Mouse (Mus musculus): ENCODE results near the gene Strip2.

Gene Strip2

GRCm38 (mm10) chr6:29916530-29917382 is at the start of gene Strip2:
TSS of gene Strip2 (plus strand) at chr6:29917012.
- DNase-seq, result peak; percentile 99

- no peak for DNase-seq
Measured at GRCm38 (mm10) chr6:29868341-29868895, 48.4 kb upstream of the Strip2 start.

GRCm38 (mm10) chr6:29873654-29874053 is 43.2 kb upstream of the Strip2 start:
- DNase-seq, result no peak

- peak in 1 of 2 experiments; percentile 11 for DNase-seq
Measured at GRCm38 (mm10) chr6:29875576-29875975, 41.2 kb upstream of the Strip2 start.

- DNase-seq, result no peak
Measured at GRCm38 (mm10) chr6:29876782-29877181, 40.0 kb upstream of the Strip2 start.

- no peak for DNase-seq
Measured at GRCm38 (mm10) chr6:29879579-29879978, 37.2 kb upstream of the Strip2 start.

- DNase-seq, result no peak
Measured at GRCm38 (mm10) chr6:29880796-29881195, 36.0 kb upstream of the Strip2 start.

- DNase-seq, result no peak
Measured at GRCm38 (mm10) chr6:29881936-29882335, 34.9 kb upstream of the Strip2 start.

GRCm38 (mm10) chr6:29882870-29883269 is 33.9 kb upstream of the Strip2 start:
- no peak for DNase-seq

GRCm38 (mm10) chr6:29891151-29891550 is 25.7 kb upstream of the Strip2 start:
- no peak for DNase-seq

GRCm38 (mm10) chr6:29896976-29897375 is 19.8 kb upstream of the Strip2 start:
- DNase-seq, result no peak

- DNase-seq, result no peak
Measured at GRCm38 (mm10) chr6:29901450-29901849, 15.4 kb upstream of the Strip2 start.

- no peak for DNase-seq
Measured at GRCm38 (mm10) chr6:29902256-29902655, 14.6 kb upstream of the Strip2 start.

- DNase-seq, result no peak
Measured at GRCm38 (mm10) chr6:29903343-29903914, 13.4 kb upstream of the Strip2 start.

- DNase-seq, result no peak
Measured at GRCm38 (mm10) chr6:29904281-29904680, 12.5 kb upstream of the Strip2 start.

GRCm38 (mm10) chr6:29910631-29911030 is 6.2 kb upstream of the Strip2 start:
- peak; percentile 30 to 33 for DNase-seq

GRCm38 (mm10) chr6:29913673-29914072 is 3.1 kb upstream of the Strip2 start:
- no peak for DNase-seq

GRCm38 (mm10) chr6:29914136-29914535 is 2.7 kb upstream of the Strip2 start:
- no peak for DNase-seq

- DNase-seq, result peak; percentile 16 to 24
Measured at GRCm38 (mm10) chr6:29915836-29916235, 976 bp upstream of the Strip2 start.

- DNase-seq, result peak; percentile 72 to 75
Measured at GRCm38 (mm10) chr6:29917383-29917720, 540 bp downstream of the Strip2 start.

GRCm38 (mm10) chr6:29917947-29918346 is 1.1 kb downstream of the Strip2 start:
- peak in 1 of 2 experiments; percentile 18 for DNase-seq

- peak; percentile 79 for DNase-seq
Measured at GRCm38 (mm10) chr6:29923501-29923900, 6.7 kb downstream of the Strip2 start.

- no peak for DNase-seq
Measured at GRCm38 (mm10) chr6:29925594-29926219, 8.9 kb downstream of the Strip2 start.

GRCm38 (mm10) chr6:29930087-29930486 is 13.3 kb downstream of the Strip2 start:
- DNase-seq, result no peak

Data from cerebellum, postnatal 10 days (tissue).